Mouse (Mus musculus) gastrocnemius, adult 8-10 months (tissue): Measurements from ENCODE around the gene Fkbp5. TPM values are rescaled to one million over a fixed set of nuclear protein-coding genes. Genes with fewer than 3 reads are reported as not detected.

Experiments used
- DNase-seq, 2 experiments: peaks; one replicate each; pipeline ENCODE4 v3.0.0; 2022; ENCODE audit warnings: low spot score in 2 of 2
- total RNA-seq, 4 experiments: library from RNA; stranded (reverse); gene quantifications; 2 replicates each; pipeline ENCODE4 v1.2.4; 2022

Gene Fkbp5
- total RNA-seq, 4 experiments from 2014 or later, result 39.2 to 148 (median 53.2) TPM

GRCm38 (mm10) chr17:28506895-28507294 lies 10.4 kb downstream of the Fkbp5 start:
- no peak for DNase-seq

- DNase-seq, result no peak
Measured at GRCm38 (mm10) chr17:28505591-28505990, 11.7 kb downstream of the Fkbp5 start.

- no peak for DNase-seq
Measured at GRCm38 (mm10) chr17:28504182-28504581, 13.1 kb downstream of the Fkbp5 start.

- peak; percentile 57 to 65 for DNase-seq
Measured at GRCm38 (mm10) chr17:28502196-28502821, 15.0 kb downstream of the Fkbp5 start.

- DNase-seq, result no peak
Measured at GRCm38 (mm10) chr17:28500465-28500864, 16.9 kb downstream of the Fkbp5 start.

GRCm38 (mm10) chr17:28499190-28499589 lies 18.1 kb downstream of the Fkbp5 start:
- no peak for DNase-seq

GRCm38 (mm10) chr17:28495832-28496231 lies 21.5 kb downstream of the Fkbp5 start:
- DNase-seq, result no peak

GRCm38 (mm10) chr17:28491035-28491770 lies 26.1 kb downstream of the Fkbp5 start:
- no peak for DNase-seq

- no peak for DNase-seq
Measured at GRCm38 (mm10) chr17:28488258-28489013, 28.9 kb downstream of the Fkbp5 start.

- no peak for DNase-seq
Measured at GRCm38 (mm10) chr17:28487584-28488257, 29.6 kb downstream of the Fkbp5 start.

- DNase-seq, result no peak
Measured at GRCm38 (mm10) chr17:28486720-28487119, 30.6 kb downstream of the Fkbp5 start.

- peak; percentile 96 for DNase-seq
Measured at GRCm38 (mm10) chr17:28485977-28486400, 31.3 kb downstream of the Fkbp5 start.

- DNase-seq, result peak in 1 of 2 experiments; percentile 28
Measured at GRCm38 (mm10) chr17:28485446-28485948, 31.8 kb downstream of the Fkbp5 start.

GRCm38 (mm10) chr17:28484704-28485445 lies 32.5 kb downstream of the Fkbp5 start:
- peak; percentile 20 to 24 for DNase-seq

- DNase-seq, result no peak
Measured at GRCm38 (mm10) chr17:28477421-28477820, 39.9 kb downstream of the Fkbp5 start.

- no peak for DNase-seq
Measured at GRCm38 (mm10) chr17:28476441-28476840, 40.9 kb downstream of the Fkbp5 start.

- DNase-seq, result no peak
Measured at GRCm38 (mm10) chr17:28475593-28476325, 41.6 kb downstream of the Fkbp5 start.

- no peak for DNase-seq
Measured at GRCm38 (mm10) chr17:28472696-28473095, 44.6 kb downstream of the Fkbp5 start.

- no peak for DNase-seq
Measured at GRCm38 (mm10) chr17:28470876-28471275, 46.5 kb downstream of the Fkbp5 start.

- DNase-seq, result no peak
Measured at GRCm38 (mm10) chr17:28467749-28468148, 49.6 kb downstream of the Fkbp5 start.
